Mouse (Mus musculus): ENCODE measurements around the gene Rimklb. TPM values are rescaled to one million over a fixed set of nuclear protein-coding genes. Genes with fewer than 3 reads are reported as not detected.

The Rimklb gene
- 0.64 and 0.66 TPM in 2 replicates for polyA plus RNA-seq (2015; fragmentation: Nextera tagmentation; extraction: Ambion mirVana)

DNA sequence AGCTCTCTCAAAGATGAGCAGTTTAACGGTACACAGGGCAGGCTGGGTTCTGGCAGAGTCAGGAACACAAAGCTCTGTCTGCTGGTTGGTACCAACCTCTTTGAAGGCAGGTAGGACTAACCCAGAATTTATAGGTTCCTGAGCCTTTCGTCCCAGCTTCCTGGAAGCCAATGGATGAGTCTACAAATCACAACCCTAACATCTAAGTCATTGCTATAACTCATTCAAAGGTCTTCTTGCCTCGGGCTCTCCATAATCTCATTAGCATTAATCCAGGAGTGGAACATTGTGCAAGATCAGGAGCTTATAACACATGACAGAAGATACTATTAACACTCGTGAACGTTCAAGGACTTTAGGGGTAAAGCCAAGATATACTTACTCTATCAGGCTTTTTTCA, at the start of gene Rimklb:
TSS of gene Rimklb (minus strand) at position 101 of the 400 bp plus-strand sequence.

GRCm38 (mm10) chr6:122505545-122505944, 7.0 kb upstream of the Rimklb start, which contains the start of gene Mfap5:
Gene Mfap5, plus strand, starts transcription at chr6:122505845.

Other genes starting within 250 kb of the Rimklb start
- gene Klrg1, start 215.9 kb downstream of the Rimklb start, polyA plus RNA-seq (2015; fragmentation: Nextera tagmentation; extraction: Ambion mirVana), result 0.11 and 0.23 TPM in 2 replicates
- gene M6pr, start 190.0 kb downstream of the Rimklb start, polyA plus RNA-seq (2015; fragmentation: Nextera tagmentation; extraction: Ambion mirVana), result 99.9 and 104 TPM in 2 replicates
- 2.6 and 3.2 TPM in 2 replicates for gene Phc1, start 158.2 kb downstream of the Rimklb start, polyA plus RNA-seq (2015; fragmentation: Nextera tagmentation; extraction: Ambion mirVana)
- 16.4 and 21.5 TPM in 2 replicates for gene Mfap5, start 7.1 kb upstream of the Rimklb start, polyA plus RNA-seq (2015; fragmentation: Nextera tagmentation; extraction: Ambion mirVana)
- gene Aicda, start 55.0 kb upstream of the Rimklb start, polyA plus RNA-seq (2015; fragmentation: Nextera tagmentation; extraction: Ambion mirVana), result 0.30 and 0.36 TPM in 2 replicates
- 7.4 and 8.6 TPM in 2 replicates for gene Apobec1, start 103.7 kb upstream of the Rimklb start, polyA plus RNA-seq (2015; fragmentation: Nextera tagmentation; extraction: Ambion mirVana)
- gene Gdf3, start 111.3 kb upstream of the Rimklb start, polyA plus RNA-seq (2015; fragmentation: Nextera tagmentation; extraction: Ambion mirVana), result 5.0 and 5.4 TPM in 2 replicates
- gene Dppa3, start 127.6 kb upstream of the Rimklb start, polyA plus RNA-seq (2015; fragmentation: Nextera tagmentation; extraction: Ambion mirVana), result not detected in 2 replicates
- 0.11 and 0.16 TPM in 2 replicates for gene Nanog, start 208.7 kb upstream of the Rimklb start, polyA plus RNA-seq (2015; fragmentation: Nextera tagmentation; extraction: Ambion mirVana)